Mouse (Mus musculus) thymus, postnatal 14 days (tissue): Measurements from ENCODE around the gene Naaa.

ENCODE experiments used
- DNase-seq: peaks from one replicate; pipeline ENCODE4 v3.0.0; 2021

Naaa gene

GRCm38 (mm10) chr5:92277437-92278394 lies at the start of gene Naaa:
TSS of gene Naaa (minus strand) at chr5:92278170.
- DNase-seq = peak; percentile 81

- DNase-seq = no peak
Observed at GRCm38 (mm10) chr5:92327367-92327766, 49.4 kb upstream of the Naaa start.

GRCm38 (mm10) chr5:92323264-92323663 lies 45.3 kb upstream of the Naaa start:
- no peak for DNase-seq

- DNase-seq = no peak
Observed at GRCm38 (mm10) chr5:92322612-92323011, 44.6 kb upstream of the Naaa start.

GRCm38 (mm10) chr5:92321631-92322400 lies 43.8 kb upstream of the Naaa start:
- DNase-seq = no peak

GRCm38 (mm10) chr5:92318596-92318995 lies 40.6 kb upstream of the Naaa start:
- DNase-seq = no peak

GRCm38 (mm10) chr5:92318119-92318518 lies 40.1 kb upstream of the Naaa start:
- no peak for DNase-seq

- no peak for DNase-seq
Observed at GRCm38 (mm10) chr5:92313776-92314175, 35.8 kb upstream of the Naaa start.

- peak; percentile 86 for DNase-seq
Observed at GRCm38 (mm10) chr5:92312046-92312715, 34.2 kb upstream of the Naaa start.

GRCm38 (mm10) chr5:92309681-92310511 lies 31.9 kb upstream of the Naaa start, which contains the start of gene Sdad1:
TSS of gene Sdad1 (minus strand) at chr5:92310479.
- peak; percentile 93 for DNase-seq

GRCm38 (mm10) chr5:92304291-92304690 lies 26.3 kb upstream of the Naaa start:
- DNase-seq = no peak

GRCm38 (mm10) chr5:92302149-92302840 lies 24.3 kb upstream of the Naaa start:
- no peak for DNase-seq

- no peak for DNase-seq
Observed at GRCm38 (mm10) chr5:92294525-92294924, 16.6 kb upstream of the Naaa start.

- DNase-seq = no peak
Observed at GRCm38 (mm10) chr5:92291652-92292414, 13.9 kb upstream of the Naaa start.

- DNase-seq = no peak
Observed at GRCm38 (mm10) chr5:92287840-92288239, 9.9 kb upstream of the Naaa start.

GRCm38 (mm10) chr5:92283107-92283506 lies 5.1 kb upstream of the Naaa start:
- DNase-seq = no peak

GRCm38 (mm10) chr5:92282571-92282970 lies 4.6 kb upstream of the Naaa start:
- DNase-seq = no peak

- DNase-seq = no peak
Observed at GRCm38 (mm10) chr5:92278942-92279537, 1.1 kb upstream of the Naaa start.

- no peak for DNase-seq
Observed at GRCm38 (mm10) chr5:92270496-92270895, 7.5 kb downstream of the Naaa start.

- DNase-seq = no peak
Observed at GRCm38 (mm10) chr5:92263761-92264359, 14.1 kb downstream of the Naaa start.
